Mouse (Mus musculus) cerebellum, adult 2 months (tissue): ENCODE measurements at regions not wholly inside any gene's neighbourhood (a gene's known extent, or its start where the extent isn't known, plus 50 kb on each side); places are given as distances from the start of the nearest gene placed in this dataset.

Source experiments
- CTCF ChIP-seq: fragments of 200-500 bp; IDR thresholded peaks from 2 replicates; pipeline ENCODE4 v1.5.1; 2011; ENCODE audit warnings: low read depth, mild to moderate bottlenecking, control low read depth, low read length, moderate library complexity, borderline replicate concordance; ENCODE audit not compliant: insufficient read depth
- POLR2A ChIP-seq: fragments of 200-500 bp; IDR thresholded peaks from 2 replicates; pipeline ENCODE4 v1.6.1; 2011; ENCODE audit warnings: low read length, control low read depth, borderline replicate concordance; ENCODE audit not compliant: insufficient read depth

DNA sequence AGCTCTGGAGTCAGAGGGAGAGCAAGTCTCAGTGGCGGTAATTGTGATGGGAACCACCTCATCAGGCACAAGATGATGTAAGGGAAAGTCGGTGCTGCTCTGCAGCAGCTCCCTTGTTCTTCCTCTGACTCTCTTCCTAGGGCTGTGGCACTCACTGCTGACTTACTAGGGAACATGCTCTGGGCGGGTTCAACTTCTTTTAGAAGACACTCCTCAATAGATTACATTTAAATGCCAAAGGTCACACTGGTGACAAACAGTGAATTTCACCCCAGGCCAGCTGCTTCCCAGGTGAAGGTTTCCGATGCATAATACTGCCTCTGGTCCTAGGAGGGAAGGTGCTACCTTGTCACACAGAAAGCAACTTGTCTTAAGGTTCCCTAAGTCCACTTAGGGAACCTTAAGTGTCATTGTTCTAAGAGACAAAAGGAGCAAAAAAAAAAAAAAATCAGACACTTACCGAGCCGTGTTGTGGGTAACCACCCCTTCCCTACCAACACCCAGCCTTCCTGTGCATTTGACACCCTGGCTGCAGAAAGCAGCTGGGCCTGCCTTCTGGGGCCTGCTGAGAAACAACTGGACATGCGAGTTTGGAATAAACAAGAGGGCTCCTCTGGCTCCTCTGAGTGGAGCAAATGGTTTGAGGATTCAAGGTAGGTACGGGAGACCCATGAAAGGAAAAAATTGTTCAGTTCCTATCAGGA lies 135.0 kb downstream of the Pja1 start:
- TF ChIP-seq POLR2A (no peak), CTCF (no peak)
